Mouse (Mus musculus): ENCODE measurements at regions not wholly inside any gene's neighbourhood (a gene's known extent, or its start where the extent isn't known, plus 50 kb on each side); places are given as distances from the start of the nearest gene placed in this dataset.

DNA sequence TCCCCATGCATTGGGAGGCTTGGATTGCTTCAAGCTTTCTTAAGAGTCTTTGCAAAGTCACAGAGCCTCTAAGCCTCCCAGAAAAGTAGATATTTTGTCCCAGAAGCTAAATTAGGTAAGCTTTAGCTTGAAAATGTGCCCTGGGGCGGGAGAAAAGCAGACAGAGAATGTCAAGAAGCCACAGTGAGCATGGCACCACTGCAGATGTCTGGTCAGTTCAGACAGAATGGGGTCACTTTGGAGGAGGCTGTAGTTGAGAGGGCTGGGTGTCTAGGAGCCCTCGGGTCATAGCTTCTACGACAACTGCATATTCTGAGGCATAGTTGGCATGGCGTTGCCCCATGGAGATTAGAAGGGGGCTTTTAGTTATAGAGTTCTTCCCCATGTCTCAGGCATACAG lies 328.6 kb upstream of the Npvf start:
- WGBS = 27% methylated on average over 4 of the region's 4 CpGs
- DNase-seq (ENCODE audit: low spot score) = no peak
- peaks cover 87% of the 10 kb centered on the region for H3K4me1 ChIP-seq
- no peaks in the 10 kb centered on the region for H3K27me3 ChIP-seq (replicated peaks; ENCODE audit: low read depth, poor library complexity, severe bottlenecking)
- no peaks in the 10 kb centered on the region for H3K36me3 ChIP-seq (replicated peaks)
- H3K27ac ChIP-seq (replicated peaks) = peak overlapping the region; percentile 88
- H3K9me3 ChIP-seq = no peaks in the 10 kb centered on the region
- no peak overlapping the region for H3K4me3 ChIP-seq

DNA sequence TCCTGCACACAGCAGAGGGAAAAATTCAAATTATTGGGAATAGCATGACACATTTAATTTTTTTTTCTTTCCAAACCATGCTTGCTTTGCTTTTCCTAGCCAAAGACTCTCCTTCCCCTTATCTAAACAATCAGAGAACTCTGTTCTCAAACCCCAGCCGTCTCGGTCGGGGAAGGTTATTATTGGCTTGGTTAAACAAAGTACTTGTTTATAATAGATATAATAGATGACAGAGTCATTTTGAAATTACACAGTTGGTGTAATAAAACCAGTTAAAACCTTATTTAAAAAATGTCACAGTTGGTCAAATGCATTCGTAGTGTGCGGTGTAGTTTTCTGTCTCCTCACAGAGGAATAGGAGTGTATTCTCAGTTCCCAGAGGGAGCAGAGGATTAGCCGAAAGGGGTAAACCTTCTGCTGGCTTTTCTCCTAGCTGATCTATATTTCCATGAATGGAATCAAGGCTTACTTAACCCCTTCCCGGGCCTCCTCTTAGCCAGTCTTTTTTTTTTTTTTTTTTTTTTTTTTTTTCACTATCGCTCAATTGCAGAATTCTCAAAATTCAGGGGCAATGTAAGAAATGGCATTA lies 329.4 kb upstream of the Npvf start:
- no peaks in the 10 kb centered on the region for H3K9me3 ChIP-seq
- no peak overlapping the region for H3K4me3 ChIP-seq
- no peaks in the 10 kb centered on the region for H3K36me3 ChIP-seq (replicated peaks)
- peaks cover 80% of the 10 kb centered on the region for H3K4me1 ChIP-seq
- DNase-seq (ENCODE audit: low spot score) = no peak
- WGBS = 32% methylated on average over 8 of the region's 8 CpGs
- peak overlapping the region; percentile 88 for H3K27ac ChIP-seq (replicated peaks)
- no peaks in the 10 kb centered on the region for H3K27me3 ChIP-seq (replicated peaks; ENCODE audit: low read depth, poor library complexity, severe bottlenecking)

DNA sequence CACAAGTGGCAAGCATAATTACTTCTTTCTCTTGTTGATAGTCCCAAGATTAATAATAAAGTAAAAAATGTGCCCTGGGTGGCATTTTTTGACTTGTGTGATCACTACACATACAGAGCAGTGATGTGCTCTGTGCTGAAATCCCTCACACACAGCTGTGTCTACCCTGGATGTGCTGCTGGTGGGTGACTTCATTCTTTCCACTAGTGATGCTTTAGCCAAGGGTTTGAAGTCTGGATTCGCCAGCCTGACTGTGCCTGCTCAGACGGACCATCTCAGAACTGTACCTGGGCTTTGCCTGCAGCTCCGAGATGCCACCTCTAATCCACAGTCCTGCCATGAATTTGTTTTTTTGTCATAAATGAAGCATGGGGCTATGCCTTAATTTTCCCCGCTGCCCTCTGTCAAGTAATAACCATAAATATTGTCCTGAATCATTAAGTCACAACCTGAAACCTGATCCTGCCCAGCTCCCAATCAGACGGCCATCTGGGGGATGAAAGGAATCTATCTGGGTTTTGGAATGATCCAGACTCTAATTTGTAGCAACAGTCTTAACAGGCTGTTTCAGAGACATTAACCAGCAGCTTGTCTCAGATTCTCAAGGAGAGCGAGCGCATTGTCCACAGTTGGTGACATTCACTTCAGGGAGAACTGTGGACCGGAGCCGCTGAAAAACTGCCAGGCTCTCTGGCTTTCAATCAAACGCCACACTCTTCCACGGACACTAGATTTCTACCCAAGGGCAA lies 330.1 kb upstream of the Npvf start:
- DNase-seq (ENCODE audit: low spot score) = peak; percentile 70
- WGBS = 43% methylated on average over 11 of the region's 11 CpGs
- H3K27ac ChIP-seq (replicated peaks) = peak overlapping the region; percentile 88
- H3K4me1 ChIP-seq = peaks cover 73% of the 10 kb centered on the region
- no peak overlapping the region for H3K4me3 ChIP-seq
- H3K27me3 ChIP-seq (replicated peaks; ENCODE audit: low read depth, poor library complexity, severe bottlenecking) = no peaks in the 10 kb centered on the region
- H3K9me3 ChIP-seq = no peaks in the 10 kb centered on the region
- no peaks in the 10 kb centered on the region for H3K36me3 ChIP-seq (replicated peaks)

DNA sequence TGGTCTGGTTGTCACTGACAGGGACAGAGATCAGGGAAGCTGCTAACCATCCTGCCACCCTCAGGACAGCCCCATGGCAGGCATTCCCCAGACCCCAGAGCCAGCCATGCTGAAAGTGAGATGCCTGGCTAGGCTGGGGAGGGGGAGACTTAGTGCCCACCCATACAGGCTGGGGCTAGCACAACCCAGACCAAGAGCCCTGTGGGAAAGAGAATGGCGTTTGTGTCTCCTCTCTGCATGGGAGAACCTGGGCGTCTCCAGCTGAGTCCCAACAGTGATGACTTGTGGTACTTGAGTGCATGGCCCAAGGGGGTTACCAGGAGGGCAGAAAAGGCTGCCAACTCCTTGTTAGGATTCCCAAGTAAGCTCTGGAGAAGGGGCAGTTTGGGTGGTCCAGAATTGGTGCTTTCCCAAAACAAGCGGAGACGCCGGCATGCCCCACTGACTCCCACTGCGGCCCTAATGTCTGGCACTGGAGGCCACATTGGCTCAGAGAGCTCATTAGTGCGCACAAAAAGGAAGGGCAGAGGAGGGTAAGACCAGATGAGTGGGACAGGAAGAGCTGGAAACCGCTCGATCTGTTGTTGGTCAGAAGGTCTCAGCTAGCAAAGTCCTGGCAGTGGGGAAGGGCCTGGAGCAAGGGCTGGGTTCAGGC lies 332.2 kb upstream of the Npvf start:
- Histone ChIP-seq H3K36me3 (replicated peaks) (no peaks in the 10 kb centered on the region), H3K27me3 (replicated peaks; ENCODE audit: low read depth, poor library complexity, severe bottlenecking) (no peaks in the 10 kb centered on the region), H3K9me3 (no peaks in the 10 kb centered on the region), H3K27ac (replicated peaks) (peak overlapping the region; percentile 88), H3K4me3 (no peak overlapping the region), H3K4me1 (peaks cover 53% of the 10 kb centered on the region)
- 69% methylated on average over 9 of the region's 9 CpGs for WGBS
- no peak for DNase-seq (ENCODE audit: low spot score)

DNA sequence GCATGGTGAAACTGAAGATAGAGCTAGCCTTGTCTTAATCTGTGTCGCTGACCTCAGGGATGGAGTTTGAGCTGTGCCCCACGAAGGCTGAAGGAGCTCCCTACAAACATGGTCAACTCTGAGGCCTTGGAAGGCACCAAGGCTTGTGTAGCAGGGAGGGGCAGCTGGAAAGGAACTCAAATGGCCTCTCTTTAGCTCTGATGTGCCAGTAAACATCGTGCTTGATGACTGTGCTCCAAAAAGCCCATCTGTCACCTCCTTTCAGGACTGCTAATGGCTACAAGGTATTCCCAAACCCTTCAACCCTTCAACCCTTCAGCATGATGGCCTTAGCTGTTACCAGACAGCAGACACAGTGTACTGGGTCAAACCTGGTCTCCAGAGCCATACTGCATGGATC lies 334.3 kb upstream of the Npvf start:
- Histone ChIP-seq H3K9me3 (no peaks in the 10 kb centered on the region), H3K4me1 (peaks cover 38% of the 10 kb centered on the region)
- WGBS = 89% methylated on average over 3 of the region's 3 CpGs

DNA sequence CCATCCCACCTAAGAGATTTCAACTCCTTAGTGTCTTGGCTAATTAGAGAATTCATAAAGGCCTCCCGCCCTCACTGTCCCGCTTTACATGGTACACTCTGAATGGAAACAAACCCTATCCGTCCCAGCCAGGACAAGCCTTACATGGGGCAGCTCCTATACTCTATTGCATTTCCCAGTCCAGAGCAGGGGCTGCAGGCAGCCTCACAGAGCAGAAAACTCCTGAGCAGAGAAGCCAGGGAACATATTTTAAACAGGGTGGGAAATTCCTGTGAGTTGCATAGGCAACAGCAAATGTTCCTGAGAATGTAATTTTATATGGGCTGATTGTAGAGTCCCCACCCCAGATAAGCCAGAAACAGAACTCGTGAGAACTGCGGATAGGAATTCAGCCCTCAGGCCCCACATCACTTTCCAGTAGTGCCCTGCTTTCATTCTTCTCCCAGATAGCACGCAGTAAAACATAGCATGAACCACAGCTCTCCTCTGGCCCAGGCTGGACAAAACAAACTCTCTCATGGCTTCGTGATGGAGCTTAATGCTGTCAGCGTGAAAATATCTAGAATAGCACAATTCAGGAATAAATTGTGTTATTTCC lies 337.4 kb upstream of the Npvf start:
- 77% methylated on average over 8 of the region's 8 CpGs for WGBS
- Histone ChIP-seq H3K9me3 (no peaks in the 10 kb centered on the region), H3K27me3 (replicated peaks; ENCODE audit: low read depth, poor library complexity, severe bottlenecking) (no peaks in the 10 kb centered on the region), H3K4me3 (no peak overlapping the region), H3K36me3 (replicated peaks) (no peaks in the 10 kb centered on the region), H3K27ac (replicated peaks) (peak overlapping the region; percentile 88), H3K4me1 (peaks cover 14% of the 10 kb centered on the region)
- DNase-seq (ENCODE audit: low spot score) = no peak

More for the DNA sequence above, 334.3 kb upstream of the Npvf start:
- H3K36me3 ChIP-seq (replicated peaks) = no peaks in the 10 kb centered on the region
- no peaks in the 10 kb centered on the region for H3K27me3 ChIP-seq (replicated peaks; ENCODE audit: low read depth, poor library complexity, severe bottlenecking)
- H3K27ac ChIP-seq (replicated peaks) = peak overlapping the region; percentile 88
- DNase-seq (ENCODE audit: low spot score) = no peak
- no peak overlapping the region for H3K4me3 ChIP-seq

DNA sequence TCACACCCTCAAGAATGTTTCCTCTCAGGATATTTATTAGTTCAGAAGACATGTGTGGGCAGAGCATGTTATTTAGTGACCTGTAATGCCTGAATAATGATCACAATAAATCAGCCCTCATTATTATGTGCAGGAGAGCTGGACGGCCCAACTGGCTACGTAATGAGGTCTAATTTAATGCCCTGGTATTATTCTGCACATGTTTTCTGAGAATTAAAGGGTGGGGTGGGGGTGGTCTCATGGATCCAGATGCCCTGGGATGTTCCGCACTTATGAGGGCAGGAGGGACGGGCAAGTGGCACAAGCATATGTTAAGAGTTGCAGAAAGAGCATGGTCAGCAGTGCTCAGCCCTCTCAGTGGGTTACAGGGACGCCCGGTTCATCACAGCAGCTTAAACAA lies 339.7 kb upstream of the Npvf start:
- peak overlapping the region; percentile 73 for H3K27ac ChIP-seq (replicated peaks)

DNA sequence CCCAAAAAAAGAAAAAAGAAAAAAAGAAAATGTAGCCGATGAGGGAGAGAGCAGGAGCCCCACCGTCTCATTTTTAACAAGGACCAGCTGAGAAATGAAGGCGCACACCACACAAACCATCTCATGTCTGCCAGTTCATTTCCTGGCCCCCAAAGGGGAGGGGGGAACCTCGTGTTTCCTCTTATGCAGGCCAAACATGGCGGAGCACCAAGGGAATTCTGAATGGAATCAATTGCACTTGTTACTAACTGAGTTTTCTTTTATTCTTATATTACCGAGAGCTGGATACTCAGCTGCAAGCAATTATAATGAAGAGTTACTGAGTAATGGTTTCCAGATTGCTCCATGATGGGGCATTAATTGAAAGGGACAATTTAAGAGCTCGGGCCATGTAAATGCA lies 348.5 kb upstream of the Npvf start:
- Histone ChIP-seq H3K4me3 (no peak overlapping the region), H3K4me1 (peaks cover 53% of the 10 kb centered on the region), H3K27ac (replicated peaks) (peak overlapping the region; percentile 88), H3K9me3 (no peaks in the 10 kb centered on the region), H3K36me3 (replicated peaks) (no peaks in the 10 kb centered on the region), H3K27me3 (replicated peaks; ENCODE audit: low read depth, poor library complexity, severe bottlenecking) (no peaks in the 10 kb centered on the region)
- 32% methylated on average over 7 of the region's 7 CpGs for WGBS
- peak; percentile 88 for DNase-seq (ENCODE audit: low spot score)

More for the DNA sequence above, 339.7 kb upstream of the Npvf start:
- 83% methylated on average over 6 of the region's 6 CpGs for WGBS
- no peaks in the 10 kb centered on the region for H3K9me3 ChIP-seq
- no peaks in the 10 kb centered on the region for H3K27me3 ChIP-seq (replicated peaks; ENCODE audit: low read depth, poor library complexity, severe bottlenecking)
- peaks cover 12% of the 10 kb centered on the region for H3K4me1 ChIP-seq
- DNase-seq (ENCODE audit: low spot score) = no peak
- H3K4me3 ChIP-seq = no peak overlapping the region
- H3K36me3 ChIP-seq (replicated peaks) = no peaks in the 10 kb centered on the region

DNA sequence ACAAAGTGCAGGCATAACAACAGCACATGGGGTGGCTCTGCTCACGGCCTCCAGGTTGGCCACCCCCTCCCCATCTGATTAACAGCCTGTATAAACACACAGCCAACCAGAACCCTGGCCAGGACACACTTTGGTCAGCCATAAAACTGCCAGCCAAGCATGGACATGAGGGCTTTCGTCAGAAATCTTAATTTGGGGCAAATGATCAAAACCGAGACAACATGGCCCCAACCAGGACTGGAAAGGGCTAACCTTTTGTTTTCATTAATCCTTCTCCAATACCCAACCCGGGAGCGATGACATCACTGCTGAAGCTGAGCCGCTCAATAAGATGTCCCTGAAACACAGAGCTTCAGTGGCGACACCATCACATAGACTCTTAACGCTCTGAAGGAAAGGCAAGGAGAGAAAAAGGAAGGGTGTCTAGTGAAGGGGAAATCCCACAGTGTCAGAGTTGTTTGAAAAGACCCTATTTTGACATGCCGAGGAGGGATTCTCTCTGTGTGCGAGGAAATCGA lies 351.9 kb upstream of the Npvf start:
- peaks cover 70% of the 10 kb centered on the region for H3K4me1 ChIP-seq
- H3K36me3 ChIP-seq (replicated peaks) = no peaks in the 10 kb centered on the region
- H3K27me3 ChIP-seq (replicated peaks; ENCODE audit: low read depth, poor library complexity, severe bottlenecking) = no peaks in the 10 kb centered on the region
- WGBS = 48% methylated on average over 11 of the region's 11 CpGs
- H3K9me3 ChIP-seq = no peaks in the 10 kb centered on the region
- H3K4me3 ChIP-seq = no peak overlapping the region
- peak; percentile 57 for DNase-seq (ENCODE audit: low spot score)
- H3K27ac ChIP-seq (replicated peaks) = peak overlapping the region; percentile 82

DNA sequence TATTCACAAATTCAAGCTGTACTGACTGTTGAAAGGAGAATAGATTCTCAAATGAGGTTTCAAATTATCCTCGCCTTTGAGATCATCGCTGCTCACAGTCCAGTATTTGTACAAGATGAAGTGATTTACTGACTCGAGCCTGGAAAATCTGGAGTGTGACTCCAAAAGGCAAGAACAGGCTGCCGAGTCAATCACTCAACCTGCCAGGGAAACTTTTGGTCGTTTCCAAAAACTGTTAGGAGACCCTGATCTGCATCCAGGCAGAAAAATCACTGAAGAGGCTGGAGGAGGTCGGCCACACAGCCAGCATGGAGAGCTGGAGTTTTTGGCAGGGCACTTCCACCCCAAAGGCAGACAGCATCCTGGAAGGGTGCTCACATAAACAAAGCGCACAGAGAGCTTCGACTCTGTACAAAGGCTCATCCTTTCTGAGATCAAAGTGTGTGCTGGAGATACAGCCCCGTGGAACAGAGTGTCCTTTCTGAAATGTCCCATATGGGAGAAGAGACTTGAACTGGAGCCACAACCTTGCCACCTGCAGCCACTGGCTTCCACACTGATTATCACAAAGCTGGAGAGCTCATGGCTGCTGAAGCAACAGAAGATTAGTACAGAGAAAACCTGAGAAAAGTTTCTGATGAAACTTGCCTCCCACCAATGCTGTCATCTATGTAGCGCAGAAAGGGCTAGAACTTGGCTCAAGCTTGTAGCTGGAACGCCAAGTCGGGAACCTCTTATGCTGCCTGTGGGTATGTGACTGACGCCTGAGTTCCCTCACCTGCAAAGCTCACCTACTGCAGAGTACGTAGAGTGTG lies 355.5 kb upstream of the Npvf start:
- Histone ChIP-seq H3K9me3 (no peaks in the 10 kb centered on the region), H3K27ac (replicated peaks) (peak overlapping the region; percentile 74), H3K4me1 (peaks cover 59% of the 10 kb centered on the region), H3K36me3 (replicated peaks) (no peaks in the 10 kb centered on the region), H3K4me3 (no peak overlapping the region), H3K27me3 (replicated peaks; ENCODE audit: low read depth, poor library complexity, severe bottlenecking) (no peaks in the 10 kb centered on the region)
- 79% methylated on average over 14 of the region's 14 CpGs for WGBS
- no peak for DNase-seq (ENCODE audit: low spot score)

DNA sequence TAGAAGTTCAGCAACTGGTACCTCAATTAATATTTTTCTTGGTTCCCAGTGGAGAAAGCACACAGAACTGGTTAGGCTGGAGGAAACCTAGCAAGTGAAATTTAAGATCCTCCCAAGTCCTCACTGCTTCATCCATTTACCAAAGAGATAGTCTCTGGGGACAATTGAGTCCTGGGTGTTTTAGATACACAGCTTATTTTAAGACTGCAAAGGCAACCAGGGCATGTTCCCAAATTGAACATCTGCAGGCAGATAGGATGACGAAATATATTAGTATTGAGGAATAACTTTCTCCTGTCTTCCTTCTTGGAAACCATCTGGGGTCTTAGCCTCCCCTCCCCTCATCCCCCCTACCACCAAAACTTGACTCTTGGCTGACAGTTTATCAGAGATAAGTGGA lies 356.3 kb upstream of the Npvf start:
- Histone ChIP-seq H3K27ac (replicated peaks) (peak overlapping the region; percentile 76), H3K4me1 (peaks cover 58% of the 10 kb centered on the region), H3K4me3 (no peak overlapping the region), H3K27me3 (replicated peaks; ENCODE audit: low read depth, poor library complexity, severe bottlenecking) (no peaks in the 10 kb centered on the region), H3K36me3 (replicated peaks) (no peaks in the 10 kb centered on the region), H3K9me3 (no peaks in the 10 kb centered on the region)
- DNase-seq (ENCODE audit: low spot score) = no peak
- WGBS = 76% methylated on average over 1 of the region's 1 CpGs

Data from embryonic facial prominence, embryonic 10.5 days (tissue).